Mouse (Mus musculus) hindbrain, embryonic 12.5 days (tissue): ENCODE results near the gene Ip6k1. TPM values are rescaled to one million over a fixed set of nuclear protein-coding genes. Genes with fewer than 3 reads are reported as not detected.
"Not testable (repeated sequence)": the region's sequence is repeated elsewhere in the genome, so short reads cannot be mapped to it uniquely, and the experiment has no call there.

Experiments
- ATAC-seq: fragments of 200-750 bp; cut with Nextera tagmentation; 2 replicates; pipeline ENCODE4 v1.8.0; 2017; ENCODE audit warnings: moderate TSS enrichment; ENCODE audit not compliant: low FRiP score
- H3K27ac ChIP-seq: fragments of 300-500 bp; sonication (generic); 2 replicates; pipeline ENCODE4 v1.5.1; 2016; ENCODE audit warnings: mild to moderate bottlenecking
- H3K27me3 ChIP-seq: fragments of 300-500 bp; sonication (generic); 2 replicates; pipeline ENCODE4 v1.6.1; 2016; ENCODE audit warnings: mild to moderate bottlenecking
- H3K36me3 ChIP-seq: fragments of 300-500 bp; sonication (generic); 2 replicates; pipeline ENCODE4 v1.6.1; 2016; ENCODE audit warnings: mild to moderate bottlenecking
- H3K4me1 ChIP-seq: fragments of 300-500 bp; sonication (generic); 2 replicates; pipeline ENCODE4 v1.6.1; 2016
- H3K4me2 ChIP-seq: fragments of 300-500 bp; sonication (generic); replicated peaks from 2 replicates; pipeline ENCODE4 v1.6.1; 2016; ENCODE audit warnings: mild to moderate bottlenecking
- H3K4me3 ChIP-seq: fragments of 300-500 bp; sonication (generic); 2 replicates; pipeline ENCODE4 v1.5.1; 2016; ENCODE audit warnings: mild to moderate bottlenecking
- H3K9ac ChIP-seq: fragments of 300-500 bp; sonication (generic); 2 replicates; pipeline ENCODE4 v1.6.1; 2016; ENCODE audit warnings: mild to moderate bottlenecking, moderate library complexity
- H3K9me3 ChIP-seq: fragments of 300-500 bp; sonication (generic); replicated peaks from 2 replicates; pipeline ENCODE4 v1.6.1; 2016; ENCODE audit warnings: mild to moderate bottlenecking
- WGBS: fragments of 180-500 bp; shearing (Covaris S2); methylation state at CpG from one replicate; pipeline ENCODE4 v1.1.7; 2016; 5-methylcytosine and 5-hydroxymethylcytosine counted together
- polyA plus RNA-seq: library from polyadenylated mRNA; unstranded; fragments of >200 nt; fragmentation: Nextera tagmentation; extraction: Ambion mirVana; gene quantifications from 2 replicates; pipeline ENCODE4 v1.2.1, GENCODE M21; 2016

Gene Ip6k1
- polyA plus RNA-seq, 1 experiment from 2014 or later: 102 TPM

DNA sequence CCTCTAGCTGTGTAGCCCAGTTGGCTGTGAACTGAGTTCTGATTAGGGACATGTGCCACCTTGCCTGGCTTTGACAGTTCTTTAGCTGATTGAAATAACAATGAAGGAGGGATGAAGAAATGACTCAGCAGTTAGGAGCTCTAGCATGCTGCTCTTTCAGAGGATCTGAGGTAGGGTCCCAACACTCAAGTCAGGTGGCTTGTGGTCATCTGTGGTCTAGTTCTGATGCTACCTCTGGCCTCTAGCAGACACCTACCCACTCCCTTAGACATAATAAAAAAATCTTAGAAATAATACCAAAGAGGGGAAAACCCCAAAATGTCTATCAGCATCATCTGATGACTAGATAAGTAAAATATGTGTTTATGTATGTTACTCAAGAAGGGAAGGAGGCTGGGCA is 8.1 kb downstream of the Ip6k1 start:
- no peak overlapping the region for H3K9ac ChIP-seq
- peaks cover 7% of the 10 kb centered on the region for H3K36me3 ChIP-seq
- H3K4me2 ChIP-seq: no peak overlapping the region
- H3K9me3 ChIP-seq: no peaks in the 10 kb centered on the region
- ATAC-seq: no peak
- peaks cover 2% of the 10 kb centered on the region; the same call in 1 of the 2 replicates for H3K4me1 ChIP-seq
- H3K27me3 ChIP-seq: no peaks in the 10 kb centered on the region
- H3K4me3 ChIP-seq: no peak overlapping the region
- no peak overlapping the region for H3K27ac ChIP-seq

DNA sequence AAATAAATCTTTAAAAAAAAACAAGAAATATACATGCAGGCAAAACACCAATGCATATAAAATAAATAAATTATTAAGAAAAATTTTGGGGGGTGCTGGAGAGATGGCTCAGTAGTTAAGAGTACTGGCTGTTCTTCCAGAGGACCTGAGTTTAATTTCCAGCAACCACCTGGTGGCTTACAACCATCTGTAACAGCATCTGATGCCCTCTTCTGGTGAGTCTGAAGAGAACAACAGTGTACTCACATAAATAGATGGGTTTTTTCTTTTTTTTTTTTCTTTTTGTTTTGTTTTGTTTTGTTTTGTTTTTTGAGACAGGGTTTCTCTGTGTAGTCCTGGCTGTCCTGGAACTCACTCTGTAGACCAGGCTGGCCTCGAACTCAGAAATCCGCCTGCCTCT is 11.3 kb downstream of the Ip6k1 start:
- H3K36me3 ChIP-seq, ATAC-seq: not testable (repeated sequence)
- WGBS: 96% methylated on average over 2 of the region's 2 CpGs

GRCm38 (mm10) chr9:108017127-108017526 is 14.8 kb downstream of the Ip6k1 start:
- Histone ChIP-seq H3K27me3 (no peaks in the 10 kb centered on the region), H3K4me3 (no peak overlapping the region), H3K9me3 (no peaks in the 10 kb centered on the region), H3K4me2 (no peak overlapping the region), H3K36me3 (peaks cover 7% of the 10 kb centered on the region), H3K4me1 (no peaks in the 10 kb centered on the region), H3K9ac (no peak overlapping the region), H3K27ac (no peak overlapping the region)
- no peak for ATAC-seq
- WGBS: 84% methylated on average over 3 of the region's 3 CpGs

More for the DNA sequence above, 11.3 kb downstream of the Ip6k1 start:
- H3K9ac ChIP-seq, H3K9me3 ChIP-seq, H3K4me2 ChIP-seq, H3K4me1 ChIP-seq, H3K27me3 ChIP-seq, H3K4me3 ChIP-seq, H3K27ac ChIP-seq: not testable (repeated sequence)

DNA sequence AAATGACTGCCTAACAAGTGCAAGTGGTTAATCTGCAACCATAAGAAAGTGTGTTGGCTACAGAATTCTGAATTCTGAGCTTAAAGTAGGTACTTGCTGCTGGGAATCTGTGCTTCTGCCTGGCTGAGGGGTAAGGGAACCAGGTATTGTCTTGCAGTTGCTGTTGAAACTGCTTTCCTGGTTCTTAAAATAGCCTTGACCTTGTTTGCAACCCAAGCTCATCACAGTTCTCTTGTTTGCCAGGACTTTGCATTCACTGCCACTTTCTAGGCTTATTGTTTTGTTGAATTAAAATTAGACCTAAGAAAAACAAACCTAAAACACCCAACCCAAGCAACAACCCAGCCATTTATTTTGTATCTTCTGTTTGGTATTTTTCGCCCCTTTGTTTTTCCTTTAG is 18.4 kb downstream of the Ip6k1 start:
- 86% methylated on average over 1 of the region's 1 CpGs for WGBS
- no peak for ATAC-seq
- no peak overlapping the region for H3K4me2 ChIP-seq

DNA sequence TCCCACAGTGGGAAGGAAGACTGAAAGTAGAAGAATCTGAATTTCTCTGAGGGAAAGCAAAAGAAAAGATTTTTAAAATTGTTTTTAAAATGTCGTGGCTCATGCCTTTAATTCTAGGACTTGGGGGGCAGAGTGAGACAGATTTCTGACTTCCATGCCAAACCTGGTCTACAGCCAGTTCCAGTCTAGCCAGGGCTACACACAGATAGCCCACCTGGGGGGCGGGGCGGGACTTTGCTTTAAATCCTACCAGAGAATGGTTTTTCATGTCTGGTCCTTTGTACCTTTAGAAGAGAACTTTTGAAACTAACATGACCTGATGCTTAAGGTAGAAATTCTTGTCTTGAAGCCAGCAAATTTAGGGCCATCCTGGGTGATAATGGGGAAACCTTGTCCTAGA is 20.9 kb downstream of the Ip6k1 start:
- no peaks in the 10 kb centered on the region for H3K4me1 ChIP-seq
- H3K4me3 ChIP-seq: no peak overlapping the region
- no peaks in the 10 kb centered on the region for H3K9me3 ChIP-seq
- H3K9ac ChIP-seq: no peak overlapping the region
- H3K27me3 ChIP-seq: no peaks in the 10 kb centered on the region
- ATAC-seq: no peak
- 91% methylated on average over 3 of the region's 3 CpGs for WGBS
- H3K36me3 ChIP-seq: peaks cover 43% of the 10 kb centered on the region
- no peak overlapping the region for H3K27ac ChIP-seq
- H3K4me2 ChIP-seq: no peak overlapping the region

More for the DNA sequence above, 18.4 kb downstream of the Ip6k1 start:
- no peaks in the 10 kb centered on the region for H3K9me3 ChIP-seq
- peaks cover 21% of the 10 kb centered on the region for H3K36me3 ChIP-seq
- no peaks in the 10 kb centered on the region for H3K27me3 ChIP-seq
- H3K9ac ChIP-seq: no peak overlapping the region
- H3K27ac ChIP-seq: no peak overlapping the region
- H3K4me3 ChIP-seq: no peak overlapping the region
- H3K4me1 ChIP-seq: no peaks in the 10 kb centered on the region

- H3K36me3 ChIP-seq: peaks cover 48% of the 10 kb centered on the region
- H3K4me3 ChIP-seq: no peak overlapping the region
- H3K4me2 ChIP-seq: no peak overlapping the region
- no peaks in the 10 kb centered on the region for H3K9me3 ChIP-seq
- ATAC-seq: no peak
- H3K27me3 ChIP-seq: no peaks in the 10 kb centered on the region
- H3K27ac ChIP-seq: no peak overlapping the region
- WGBS: 91% methylated on average over 3 of the region's 3 CpGs
- no peak overlapping the region for H3K9ac ChIP-seq
- no peaks in the 10 kb centered on the region for H3K4me1 ChIP-seq
Measured at GRCm38 (mm10) chr9:108026584-108026983, 24.3 kb downstream of the Ip6k1 start.

- Histone ChIP-seq H3K4me2 (no peak overlapping the region), H3K9ac (no peak overlapping the region), H3K36me3 (peaks cover 60% of the 10 kb centered on the region), H3K9me3 (no peaks in the 10 kb centered on the region), H3K27ac (no peak overlapping the region), H3K4me3 (no peak overlapping the region), H3K27me3 (no peaks in the 10 kb centered on the region), H3K4me1 (no peaks in the 10 kb centered on the region)
- no peak for ATAC-seq
- 96% methylated on average over 3 of the region's 3 CpGs for WGBS
Measured at GRCm38 (mm10) chr9:108027867-108028266, 25.6 kb downstream of the Ip6k1 start.

DNA sequence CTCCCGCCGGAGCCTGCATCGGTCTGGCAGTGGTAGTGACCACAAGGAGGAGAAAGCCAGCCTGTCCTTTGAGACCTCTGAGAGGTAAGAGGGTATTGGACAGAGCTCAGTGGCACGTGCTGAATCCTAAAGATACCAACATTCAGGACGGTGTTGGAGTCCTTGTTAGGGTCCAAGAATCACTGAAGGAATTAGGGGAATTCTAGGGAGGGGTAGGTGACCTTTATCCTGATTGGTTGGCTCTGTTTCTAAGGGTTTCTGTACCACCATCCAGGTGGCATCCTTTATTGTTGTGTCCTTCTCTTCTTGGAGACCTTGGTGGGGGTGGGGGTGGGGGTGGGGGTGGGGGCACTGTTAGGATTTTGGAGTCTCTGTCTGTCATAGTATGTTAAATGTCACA is 29.8 kb downstream of the Ip6k1 start:
- Histone ChIP-seq H3K9ac (no peak overlapping the region), H3K36me3 (peaks cover 55% of the 10 kb centered on the region), H3K27me3 (no peaks in the 10 kb centered on the region), H3K4me1 (no peaks in the 10 kb centered on the region), H3K27ac (no peak overlapping the region), H3K4me2 (no peak overlapping the region), H3K4me3 (no peak overlapping the region), H3K9me3 (no peaks in the 10 kb centered on the region)
- ATAC-seq: no peak
- WGBS: 90% methylated on average over 5 of the region's 5 CpGs

DNA sequence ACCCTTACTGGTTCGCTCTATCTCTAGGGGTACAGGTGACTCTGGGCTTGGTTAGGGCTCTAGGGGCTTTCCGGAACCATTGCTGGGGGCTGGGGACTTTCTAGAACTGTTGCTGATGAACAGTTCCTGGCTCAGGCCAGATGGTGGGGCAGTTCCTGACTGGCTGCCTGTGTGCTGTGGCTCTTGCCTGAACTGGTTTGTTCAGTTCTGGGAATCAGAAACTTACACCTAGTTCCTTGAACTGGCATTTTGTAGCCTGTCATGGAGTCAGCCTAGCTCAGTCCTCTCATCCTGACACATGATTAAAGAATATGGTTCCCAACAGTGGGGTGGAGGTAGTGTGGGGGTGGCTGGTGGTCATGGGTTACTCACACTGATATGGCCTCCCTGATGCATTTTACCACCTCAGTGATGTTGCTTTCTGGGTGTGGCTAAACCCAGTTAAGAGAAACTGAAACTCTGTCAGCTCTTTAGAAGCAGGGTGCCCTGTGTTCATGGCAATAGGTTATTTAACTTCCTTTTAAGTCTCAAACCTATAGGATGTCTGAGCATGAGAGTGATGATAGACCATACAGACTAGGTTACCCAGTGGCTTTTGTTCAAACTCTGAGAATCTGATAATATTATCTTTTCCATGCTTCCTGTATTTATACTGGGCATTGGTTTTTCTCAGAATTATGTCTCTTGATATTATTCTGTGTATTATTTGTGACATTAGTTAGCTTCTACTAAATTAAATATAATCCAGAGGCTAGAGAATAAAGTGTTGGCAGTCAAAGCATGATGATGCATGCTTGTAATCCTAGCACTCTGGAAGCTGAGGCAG is 33.2 kb downstream of the Ip6k1 start:
- no peaks in the 10 kb centered on the region for H3K4me1 ChIP-seq
- peaks cover 63% of the 10 kb centered on the region for H3K36me3 ChIP-seq
- H3K27me3 ChIP-seq: no peaks in the 10 kb centered on the region
- no peak for ATAC-seq
- no peaks in the 10 kb centered on the region for H3K9me3 ChIP-seq
- no peak overlapping the region for H3K4me3 ChIP-seq
- H3K27ac ChIP-seq: no peak overlapping the region
- WGBS: 93% methylated on average over 2 of the region's 2 CpGs
- no peak overlapping the region for H3K9ac ChIP-seq
- no peak overlapping the region for H3K4me2 ChIP-seq

- 94% methylated on average over 8 of the region's 8 CpGs for WGBS
- Histone ChIP-seq H3K36me3 (peaks cover 61% of the 10 kb centered on the region), H3K9me3 (no peaks in the 10 kb centered on the region), H3K9ac (no peak overlapping the region), H3K4me1 (peaks cover 14% of the 10 kb centered on the region), H3K4me2 (no peak overlapping the region), H3K27ac (no peak overlapping the region), H3K4me3 (no peak overlapping the region), H3K27me3 (no peaks in the 10 kb centered on the region)
- ATAC-seq: no peak
Measured at GRCm38 (mm10) chr9:108044751-108045492, 42.6 kb downstream of the Ip6k1 start.

GRCm38 (mm10) chr9:108046582-108046981 is 44.3 kb downstream of the Ip6k1 start:
- H3K4me2 ChIP-seq: no peak overlapping the region
- peaks cover 63% of the 10 kb centered on the region for H3K36me3 ChIP-seq
- H3K27ac ChIP-seq: no peak overlapping the region
- H3K27me3 ChIP-seq: no peaks in the 10 kb centered on the region
- H3K9me3 ChIP-seq: no peaks in the 10 kb centered on the region
- WGBS: 96% methylated on average over 4 of the region's 4 CpGs
- H3K4me3 ChIP-seq: no peak overlapping the region
- no peak for ATAC-seq
- H3K9ac ChIP-seq: no peak overlapping the region
- H3K4me1 ChIP-seq: peaks cover 19% of the 10 kb centered on the region

DNA sequence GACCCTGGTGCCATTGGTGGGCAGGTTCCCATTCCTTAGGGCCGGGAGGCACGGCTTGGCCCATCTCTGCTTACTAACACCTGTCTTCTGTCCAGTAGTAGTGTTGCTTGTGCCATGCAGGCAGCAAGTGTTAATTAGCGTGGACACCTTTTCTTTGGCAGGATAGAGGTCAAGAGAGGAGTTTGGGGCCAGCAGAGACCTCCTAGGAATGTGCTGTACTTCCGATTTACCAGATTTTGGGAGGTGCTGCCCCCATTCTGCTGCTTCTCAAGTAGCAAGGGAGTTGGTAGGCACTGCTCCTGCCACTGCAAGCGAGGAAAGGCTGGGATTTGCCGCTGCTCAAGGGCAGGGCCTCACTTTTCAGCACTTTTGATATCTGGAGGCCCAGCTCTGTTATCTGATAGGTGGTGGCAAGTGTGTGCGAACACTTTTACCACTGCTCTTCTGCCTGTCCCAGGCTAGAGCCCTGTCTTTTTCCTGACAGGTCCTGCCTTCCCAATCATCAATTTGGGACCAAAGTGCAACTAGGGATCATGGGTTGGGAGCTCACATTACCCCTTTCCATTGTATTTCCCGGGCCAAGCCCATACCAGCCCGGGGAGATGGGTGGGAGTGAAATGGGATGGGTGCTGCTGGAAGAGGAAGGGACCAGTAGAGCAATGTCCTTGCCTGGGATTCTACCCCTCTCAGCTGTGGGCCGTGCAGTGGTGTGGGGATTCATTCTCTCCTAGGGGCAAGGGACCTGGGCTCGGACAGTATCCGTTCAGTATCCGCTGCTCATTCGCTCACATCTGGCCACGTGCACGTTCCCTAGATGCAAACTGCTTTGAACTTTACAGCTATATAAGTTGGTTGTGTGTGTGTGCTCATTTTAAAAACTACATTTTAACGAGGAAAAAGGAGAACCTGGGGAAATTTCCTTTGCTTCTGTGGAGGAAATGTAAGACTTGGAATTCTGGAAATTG is 45.6 kb downstream of the Ip6k1 start:
- H3K9me3 ChIP-seq: no peaks in the 10 kb centered on the region
- H3K4me3 ChIP-seq: peak overlapping the region; percentile 63
- peaks cover 60% of the 10 kb centered on the region for H3K36me3 ChIP-seq
- H3K27ac ChIP-seq: peak overlapping the region; percentile 74; the same call in 1 of the 2 replicates
- 51% methylated on average over 17 of the region's 17 CpGs for WGBS
- peak overlapping the region; percentile 94 for H3K4me2 ChIP-seq
- H3K4me1 ChIP-seq: peaks cover 19% of the 10 kb centered on the region
- H3K9ac ChIP-seq: peak overlapping the region; percentile 79; the same call in 1 of the 2 replicates
- no peaks in the 10 kb centered on the region for H3K27me3 ChIP-seq
- ATAC-seq: no peak
